Mouse (Mus musculus): ENCODE results near the gene Upk3b.
A peak's percentile ranks its signal among the peaks of the same experiment; 100 is the strongest.

The Upk3b gene

DNA sequence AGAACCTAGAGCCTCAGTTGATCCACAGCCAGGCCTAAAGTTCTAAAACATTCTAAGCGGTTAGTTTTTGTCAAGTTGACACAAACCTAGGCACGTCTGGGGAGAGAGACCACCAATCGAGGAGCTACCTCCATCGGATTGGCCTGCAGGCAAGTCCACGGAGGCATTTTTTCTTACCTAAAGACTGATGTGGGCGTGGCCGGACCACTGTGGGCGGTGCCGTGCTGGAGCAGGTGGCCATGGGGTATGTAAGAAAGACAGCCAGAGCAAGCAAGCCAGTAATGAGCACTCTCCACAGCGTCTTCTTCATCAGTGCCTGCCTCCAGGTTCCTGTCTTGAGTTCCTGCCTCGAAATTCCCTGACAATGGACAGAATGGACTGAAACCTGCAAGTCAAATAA is 35.2 kb downstream of the Upk3b start:
- DNase-seq (ENCODE audit: low spot score in 2 of 2) = no peak

DNA sequence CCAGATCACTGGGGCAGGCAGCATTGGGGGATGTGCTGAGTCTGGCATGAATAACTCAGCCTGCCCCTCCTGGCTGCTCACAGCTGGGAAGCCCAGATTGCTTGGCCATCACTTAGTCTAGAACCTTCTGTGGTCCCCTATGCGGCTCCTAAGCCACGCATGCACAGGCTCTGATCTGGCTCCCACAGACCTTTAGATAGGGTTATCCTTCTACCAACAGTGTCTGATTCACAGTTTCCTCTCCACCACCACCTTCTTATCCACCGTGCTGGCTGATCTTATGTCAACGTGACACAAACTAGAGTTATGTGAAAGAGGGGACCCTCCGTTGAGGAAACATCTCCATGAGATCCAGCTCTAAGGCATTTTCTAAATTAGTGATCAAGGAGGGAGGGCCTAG is 36.8 kb downstream of the Upk3b start:
- no peak for DNase-seq (ENCODE audit: low spot score in 2 of 2)

DNA sequence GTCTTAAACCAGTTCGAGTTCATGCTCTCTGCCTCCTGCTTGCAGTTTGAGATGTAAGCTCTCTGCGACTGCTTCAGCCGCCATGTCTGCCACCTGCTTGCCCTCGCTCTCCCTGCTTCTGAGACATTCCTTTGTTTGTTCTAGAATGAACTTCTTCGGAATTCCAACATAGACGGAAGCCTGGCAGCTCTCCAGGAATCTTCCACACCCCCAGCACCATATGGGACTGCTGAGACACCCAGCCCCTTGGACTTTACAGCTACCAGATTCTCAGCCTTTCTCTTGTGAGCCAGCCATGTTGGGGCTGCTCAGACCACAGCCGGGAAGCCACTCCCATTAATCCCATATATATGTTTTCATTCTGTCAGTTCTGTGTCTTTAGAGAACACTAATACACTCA is 38.0 kb downstream of the Upk3b start:
- DNase-seq (ENCODE audit: low spot score in 2 of 2) = no peak

DNA sequence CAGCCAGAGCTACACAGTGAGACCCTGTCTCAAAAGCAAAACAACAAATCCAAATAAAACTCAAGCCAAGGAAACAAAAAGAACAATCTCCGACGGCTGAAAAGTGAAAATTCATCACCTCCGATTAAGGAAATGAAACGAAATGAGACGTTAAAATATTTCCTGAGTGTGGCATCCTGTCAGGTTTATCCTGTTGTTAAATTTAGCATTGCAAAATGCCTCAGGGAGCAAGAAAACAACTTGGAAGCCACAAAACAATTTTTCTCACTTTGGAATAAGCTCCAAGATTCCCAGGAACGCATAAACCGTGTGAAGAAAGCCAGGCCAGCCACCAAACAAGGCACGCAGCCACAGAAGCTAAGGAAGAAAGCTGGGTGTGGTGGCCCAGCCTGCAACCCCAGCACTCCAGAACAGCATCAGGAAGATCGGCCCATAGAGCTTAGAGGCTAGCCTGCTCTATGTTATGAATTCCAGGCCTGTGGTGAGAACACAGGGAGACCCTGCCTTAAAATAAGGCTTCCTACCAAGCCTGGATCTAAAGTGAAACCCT is 38.8 kb downstream of the Upk3b start:
- no peak for DNase-seq (ENCODE audit: low spot score in 2 of 2)

DNA sequence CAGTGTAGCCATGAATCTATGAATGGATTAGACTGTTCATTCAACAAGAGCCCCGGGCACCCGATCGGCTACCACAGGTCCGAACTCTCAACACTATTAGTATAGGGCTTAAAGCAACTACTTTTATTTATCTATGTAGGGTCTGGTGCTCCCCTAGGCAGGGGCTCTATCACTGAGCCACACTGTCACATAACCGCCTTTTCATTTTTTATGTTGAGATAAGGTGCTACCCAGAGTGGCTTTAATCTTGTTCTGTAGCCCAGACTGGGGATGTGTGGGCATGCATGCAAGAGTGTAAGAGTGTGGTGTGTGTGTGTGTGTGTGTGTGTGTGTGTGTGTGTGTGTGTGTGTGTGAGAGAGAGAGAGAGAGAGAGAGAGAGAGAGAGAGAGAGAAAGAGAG is 39.8 kb downstream of the Upk3b start:
- DNase-seq (ENCODE audit: low spot score in 2 of 2) = no peak

DNA sequence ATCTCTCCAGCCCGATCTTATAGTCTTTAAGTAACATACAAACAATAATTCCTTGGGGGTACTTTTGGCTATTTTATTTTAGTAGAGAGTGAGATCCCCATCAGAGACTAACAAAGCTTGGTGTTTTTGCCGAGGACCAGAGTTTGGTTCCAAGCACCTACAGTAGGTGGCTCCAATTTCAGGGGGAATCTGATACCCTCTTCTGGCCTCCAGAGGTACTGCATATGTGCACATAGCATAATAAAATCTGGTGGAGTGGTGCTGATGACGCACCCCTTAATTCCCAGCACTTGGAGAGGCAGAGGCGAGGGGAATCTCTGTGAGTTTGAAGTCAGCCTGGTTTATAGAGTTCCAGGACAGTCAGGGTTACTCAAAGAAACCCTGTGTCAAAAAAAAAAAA is 44.0 kb downstream of the Upk3b start:
- no peak for DNase-seq (ENCODE audit: low spot score in 2 of 2)

DNA sequence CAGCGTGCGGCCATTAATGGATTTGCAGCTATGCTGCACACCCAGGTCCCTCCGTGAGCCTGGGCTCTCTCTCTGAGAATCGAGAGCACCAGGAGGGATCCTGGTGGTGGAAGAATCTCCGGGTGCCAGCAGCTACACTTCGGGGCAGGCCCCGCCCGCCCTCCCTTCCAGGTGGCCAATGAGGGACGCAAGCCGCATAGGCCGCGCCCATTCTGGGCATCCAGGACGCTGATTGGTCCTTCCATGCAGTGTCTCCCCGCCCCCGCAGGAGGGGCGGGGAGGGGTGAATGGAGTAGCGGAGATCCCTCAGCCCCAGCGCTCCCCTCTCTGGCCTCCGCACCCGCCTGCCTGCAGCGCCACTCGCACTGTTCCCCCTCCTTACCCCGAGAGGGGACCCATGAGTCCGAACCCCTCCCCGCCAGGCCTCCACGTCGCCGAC is 45.4 kb downstream of the Upk3b start, which contains the start of gene Rasa4:
Gene Rasa4 (plus strand): TSS at position 248 of the 439 bp plus-strand sequence.
- DNase-seq (ENCODE audit: low spot score in 2 of 2) = peak; percentile 90

DNA sequence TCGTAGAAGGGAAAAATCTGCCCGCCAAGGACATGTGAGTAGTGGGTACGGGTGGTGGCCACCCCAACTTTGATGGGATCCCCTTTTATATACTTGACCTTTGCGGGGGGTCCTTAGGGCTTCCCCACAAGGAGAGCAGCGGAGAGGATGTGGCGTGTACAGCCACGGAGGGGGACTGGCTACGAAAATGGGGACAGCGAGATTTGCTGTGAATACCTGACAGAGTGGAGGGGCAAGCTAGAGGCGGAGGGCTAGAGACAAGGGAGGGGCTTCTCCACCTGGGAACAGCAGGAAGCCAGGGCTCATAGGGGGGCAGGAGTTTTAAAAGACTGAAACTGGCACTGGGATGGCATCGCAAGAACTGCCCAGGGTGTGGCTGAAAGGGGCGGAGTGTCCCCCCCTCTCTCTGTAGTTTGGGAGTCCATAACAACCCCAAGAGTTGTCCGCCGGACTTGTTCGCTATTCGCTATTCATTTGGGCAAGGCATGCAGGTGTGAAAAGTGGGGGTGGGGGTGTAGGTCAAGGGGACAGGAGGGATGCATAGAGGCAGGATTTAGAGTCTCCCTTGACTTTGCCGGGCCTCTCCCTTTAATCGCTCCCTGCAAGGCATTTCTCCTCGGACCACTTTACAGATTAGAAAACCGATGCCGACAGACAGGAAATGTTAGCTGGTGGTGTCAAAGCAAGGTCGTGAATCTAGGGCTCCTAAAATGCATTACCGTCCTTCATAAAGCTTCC is 46.0 kb downstream of the Upk3b start:
- DNase-seq (ENCODE audit: low spot score in 2 of 2) = no peak

DNA sequence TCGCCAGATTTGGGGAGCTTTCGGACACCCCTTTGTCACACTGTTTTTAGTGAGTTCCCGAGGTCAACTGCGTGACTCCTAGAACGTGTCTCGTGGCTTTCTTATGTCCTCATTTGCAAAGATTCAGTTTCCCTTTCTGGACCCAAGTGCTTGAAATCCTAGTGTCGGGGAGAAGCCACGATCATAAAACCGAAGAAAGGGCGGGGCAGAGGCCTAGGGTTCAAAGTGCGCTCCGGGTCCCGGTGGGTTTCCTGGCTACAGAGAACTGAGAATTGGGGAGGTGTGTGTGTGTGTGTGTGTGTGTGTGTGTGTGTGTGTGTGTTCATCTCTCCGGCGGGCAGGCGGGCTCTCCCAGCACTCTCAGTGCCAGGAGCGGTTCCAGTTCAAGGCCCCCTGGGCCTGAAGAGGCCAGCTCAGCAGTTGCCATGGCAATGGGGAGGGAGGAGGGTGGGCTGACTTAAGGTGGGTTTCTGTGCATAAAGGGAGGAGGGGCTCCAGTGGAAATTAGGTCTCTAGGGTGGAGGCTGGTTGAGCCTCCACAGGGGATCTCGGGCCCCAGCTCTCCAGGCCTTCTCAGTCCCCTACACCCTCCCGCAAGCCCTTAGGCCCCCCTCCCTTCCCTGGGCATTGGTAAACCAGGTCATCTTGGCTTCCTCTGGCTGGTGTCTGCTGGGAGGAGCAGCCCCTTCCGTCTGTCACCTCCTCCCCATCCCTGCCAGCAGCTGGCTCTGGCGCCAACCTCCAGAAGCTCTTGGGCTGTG is 46.8 kb downstream of the Upk3b start:
- DNase-seq (ENCODE audit: low spot score in 2 of 2) = no peak

DNA sequence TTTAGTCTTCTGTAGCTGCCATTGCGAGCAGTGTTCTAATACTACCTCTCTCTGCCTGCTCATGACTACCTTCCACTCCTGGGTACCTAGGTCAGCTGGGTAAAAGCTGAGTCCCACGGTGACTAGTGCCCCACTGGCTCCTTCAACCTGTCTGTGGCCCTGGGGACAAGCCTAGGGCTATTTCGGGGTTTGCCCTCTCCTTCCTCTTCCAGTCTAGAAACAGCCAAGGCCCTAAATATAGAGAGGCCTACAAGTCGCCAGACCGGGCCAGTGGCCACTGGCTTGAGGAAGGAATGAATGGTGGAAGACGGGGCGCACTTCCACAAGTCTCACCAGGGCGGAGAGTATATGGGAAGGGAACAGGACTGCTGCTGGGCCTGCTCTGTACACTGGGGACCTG is 48.0 kb downstream of the Upk3b start:
- DNase-seq (ENCODE audit: low spot score in 2 of 2) = no peak

DNA sequence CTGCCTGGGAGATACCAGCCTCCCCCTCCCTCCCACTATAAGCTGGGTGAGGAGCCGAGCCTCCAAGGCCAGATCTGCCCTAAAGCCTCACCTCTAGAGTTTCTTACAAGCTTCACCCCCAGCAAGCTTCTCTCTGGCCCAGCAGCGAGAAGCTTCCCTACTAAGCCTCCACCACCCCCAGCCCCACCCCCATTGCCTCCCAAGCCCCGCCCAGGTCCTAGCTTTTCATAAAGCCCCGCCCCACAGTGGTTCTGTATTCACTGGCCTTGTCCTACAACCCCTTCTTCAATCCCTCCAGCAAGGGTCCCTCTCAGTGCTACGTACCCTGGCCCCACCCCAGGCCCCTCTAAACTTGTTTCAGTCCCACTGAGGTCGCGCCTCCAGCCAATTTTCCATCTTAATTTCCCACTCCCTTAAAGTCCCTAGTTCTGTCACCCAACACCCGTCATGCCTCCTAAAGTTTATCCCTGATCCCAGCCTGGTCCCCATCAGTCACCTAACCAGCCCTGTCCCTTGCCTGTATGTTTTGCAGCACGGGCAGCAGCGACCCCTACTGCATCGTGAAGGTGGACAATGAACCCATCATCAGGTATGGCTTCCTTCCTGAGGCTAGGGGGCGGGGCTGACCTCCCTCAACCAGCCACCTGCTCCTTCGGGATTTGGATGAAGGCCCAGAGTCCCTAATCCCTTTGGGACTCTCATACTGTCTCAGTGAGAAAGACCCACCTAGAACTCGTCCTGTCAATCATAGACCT is 50.7 kb downstream of the Upk3b start:
- no peak for DNase-seq (ENCODE audit: low spot score in 2 of 2)

DNA sequence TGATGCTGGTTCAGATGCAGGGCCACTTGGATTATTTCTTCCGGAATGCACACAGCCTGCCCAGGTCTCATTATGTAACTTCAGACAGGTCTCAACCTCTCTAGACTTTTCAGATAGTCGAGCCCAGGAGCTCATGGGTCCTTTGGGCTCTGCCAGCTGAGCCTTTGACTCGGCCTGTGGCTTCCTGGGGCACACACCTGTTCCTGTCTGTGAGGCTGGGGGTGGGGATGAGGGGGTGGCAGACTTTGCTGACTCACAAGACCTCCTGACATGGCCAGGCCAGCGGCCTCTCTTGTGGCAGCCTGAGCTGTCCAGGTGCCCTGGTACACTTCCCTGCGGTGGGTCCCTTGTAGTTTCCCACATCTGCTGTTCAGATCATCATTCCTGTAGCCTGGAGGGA is 53.6 kb downstream of the Upk3b start:
- DNase-seq (ENCODE audit: low spot score in 2 of 2) = no peak

DNA sequence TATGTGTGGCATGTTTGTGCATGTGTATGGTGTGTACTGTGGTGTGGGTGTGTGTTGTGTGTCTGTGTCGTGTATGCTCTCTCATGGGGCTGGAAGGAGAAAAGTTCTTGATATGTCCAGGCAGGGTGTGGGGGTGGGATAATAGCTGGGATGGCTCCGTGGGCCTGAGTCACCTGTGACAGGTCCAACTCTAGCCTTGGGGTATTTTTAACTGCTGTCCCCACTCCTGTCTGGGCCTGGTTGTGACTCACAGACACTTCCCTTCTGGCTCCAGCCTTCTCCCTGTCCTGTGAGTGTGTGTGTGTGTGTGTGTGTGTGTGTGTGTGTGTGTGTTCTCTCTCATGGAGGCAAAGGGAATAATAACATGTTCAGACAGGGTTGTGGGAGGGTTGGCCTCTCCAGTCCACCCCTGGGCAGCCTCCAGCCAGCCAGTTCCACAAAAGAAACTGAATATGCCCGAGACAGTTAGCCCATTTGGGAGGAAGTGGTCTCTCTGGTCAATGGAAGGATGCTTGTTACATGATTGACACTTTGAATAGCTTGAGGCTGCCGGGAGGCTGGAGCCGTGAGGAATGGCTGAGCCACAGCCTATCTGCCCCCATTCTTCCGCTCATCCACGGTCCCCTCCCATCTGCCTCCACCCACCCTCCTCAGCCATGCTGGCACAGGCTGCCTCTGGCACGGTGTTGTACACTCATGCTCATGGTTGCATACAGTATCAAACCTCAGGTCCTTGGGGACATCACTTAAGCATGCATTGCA is 56.1 kb downstream of the Upk3b start:
- no peak for DNase-seq (ENCODE audit: low spot score in 2 of 2)

DNA sequence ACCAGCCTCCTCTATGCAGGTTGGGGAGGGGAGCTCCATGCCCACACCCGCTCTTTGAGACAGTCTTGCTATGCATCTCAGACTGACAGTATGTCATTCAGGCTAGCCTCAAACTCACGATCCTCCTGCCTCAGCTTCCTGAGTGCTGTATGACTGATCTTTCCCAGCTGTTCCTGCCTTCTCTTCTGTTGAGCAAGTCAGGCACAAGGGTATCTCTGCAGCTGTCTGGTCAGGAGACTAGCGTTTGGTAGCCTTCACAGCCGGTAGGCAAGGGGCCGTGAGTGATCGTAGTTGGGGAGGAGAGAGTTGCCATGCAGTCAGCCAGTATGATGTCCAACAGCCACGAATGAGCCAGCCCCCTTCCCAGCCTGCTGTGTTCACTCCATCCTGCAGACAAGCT is 56.8 kb downstream of the Upk3b start:
- DNase-seq (ENCODE audit: low spot score in 2 of 2) = no peak
